In the genomic region with DNA sequence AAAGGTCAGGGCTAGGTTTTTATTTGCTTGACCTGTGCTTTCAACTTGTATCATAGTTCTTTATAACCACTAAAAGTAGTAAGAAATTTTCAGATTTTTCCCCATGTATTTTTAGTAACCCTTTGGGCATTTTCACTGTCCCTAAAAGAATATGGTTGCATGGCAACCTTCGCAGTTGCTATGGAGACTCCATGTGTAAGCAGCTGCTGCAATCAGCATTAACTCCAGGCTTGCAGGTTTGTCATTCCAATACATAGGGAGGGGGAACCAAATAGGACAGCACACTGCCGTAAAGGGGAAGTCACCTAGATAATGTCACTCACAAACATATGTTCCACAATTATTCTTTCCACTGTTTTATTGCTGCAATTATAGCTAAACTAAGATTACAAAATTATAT, we compare ENCODE assay signal across 10 mouse cellular contexts.
A peak's percentile ranks its signal among the peaks of the same experiment; 100 is the strongest.
DNase-seq lines count a peak whose midpoint lies in the region; ATAC-seq and TF ChIP-seq lines count a peak whose summit lies in the region.
"Had no signal": no experiment of that assay in that cellular context is flagged by ENCODE, and none has a peak within 500 bp of the region (broad histone marks: within the 10 kb centered on the region; RNA-seq: fewer than 3 reads in every experiment).

No protein-coding gene starts in this region.

- H3K27me3 ChIP-seq in neural tube, embryonic 15.5 days (replicated peaks), result no peaks in the 10 kb centered on the region

- DNase-seq in embryo, embryonic 10.5 days (ENCODE audit: low spot score), result peak; percentile 57
- DNase-seq in frontal cortex, postnatal 14 days (ENCODE audit: low spot score in 2 of 2), result peak; percentile 44 to 49
- peak; percentile 47 to 56 for DNase-seq in left cerebral cortex, adult 2 months (ENCODE audit: extremely low spot score in 1 of 2, low spot score in 2 of 2)
- no peak for DNase-seq in Muller cell, postnatal 12 days (ENCODE audit: inconsistent ontology term)
- DNase-seq in adrenal gland, postnatal 14 days, result no peak
- no peak for DNase-seq in urinary bladder, postnatal 4 days (ENCODE audit: low spot score in 2 of 2)
- DNase-seq in urinary bladder, postnatal 14 days (ENCODE audit: low spot score), result no peak
- DNase-seq: cerebellum, adult 9-11 months; thymus, postnatal 4 days had no signal

- no peaks in the 10 kb centered on the region for H3K36me3 ChIP-seq in neural tube, embryonic 15.5 days

- H3K9ac ChIP-seq in neural tube, embryonic 15.5 days (replicated peaks), result no peak overlapping the region

- intact Hi-C loops in left cerebral cortex, adult 2 months (cut with DNase I), result loop anchor here (2.0 to 5.0 kb wide), 2 partner anchors 171 to 1153 kb away; no protein-coding TSS in a partner anchor

- peak overlapping the region; percentile 71 for H3K27ac ChIP-seq in left cerebral cortex, adult 2 months
- peak overlapping the region; percentile 90 for H3K27ac ChIP-seq in neural tube, embryonic 15.5 days (replicated peaks)

- WGBS in neural tube, embryonic 15.5 days, result 13% methylated on average over 2 of the region's 2 CpGs

- peak; percentile 96 for ATAC-seq in neural tube, embryonic 15.5 days (ENCODE audit: low FRiP score)

- H3K4me3 ChIP-seq in left cerebral cortex, adult 2 months, result no peak overlapping the region
- H3K4me3 ChIP-seq in neural tube, embryonic 15.5 days (replicated peaks), result no peak overlapping the region

- H3K9me3 ChIP-seq in neural tube, embryonic 15.5 days (replicated peaks), result no peaks in the 10 kb centered on the region

- H3K4me2 ChIP-seq in neural tube, embryonic 15.5 days, result peak overlapping the region; percentile 41

- H3K4me1 ChIP-seq in neural tube, embryonic 15.5 days, result peaks cover 8% of the 10 kb centered on the region

- TF ChIP-seq CTCF in left cerebral cortex, adult 2 months (IDR thresholded peaks at IDR 0.05), result no peak

Comparison
In these comparisons a context has a peak if more than half of its experiments do, and no peak if none do; other contexts are left out.
1. DNase-seq: peak in embryo, embryonic 10.5 days (single experiment), frontal cortex, postnatal 14 days (2 of 2) and left cerebral cortex, adult 2 months (2 of 2); none in Muller cell, postnatal 12 days (single experiment), adrenal gland, postnatal 14 days (single experiment), urinary bladder, postnatal 4 days (0 of 2) and urinary bladder, postnatal 14 days (single experiment).